Mouse (Mus musculus): Measurements from ENCODE around the gene Nbr1.

DNA sequence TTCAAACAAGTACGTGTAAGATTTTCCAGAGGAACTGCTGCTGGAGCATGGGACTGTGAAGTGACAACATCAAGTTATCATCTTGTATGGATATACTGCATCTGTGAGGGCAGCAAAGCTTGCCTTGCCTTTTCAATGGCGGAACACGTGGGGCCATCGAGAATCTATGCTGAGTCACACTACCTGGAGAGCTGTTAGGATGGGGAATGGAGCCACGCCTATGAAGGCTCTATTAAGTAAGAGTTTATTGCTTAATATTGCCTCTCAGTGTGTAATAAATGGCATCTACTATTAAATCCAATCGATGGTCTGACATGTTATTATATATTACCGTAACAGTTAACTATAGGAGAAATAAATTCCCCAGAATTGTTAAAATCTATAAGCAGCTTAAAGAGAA lies 44.9 kb upstream of the Nbr1 start:
- no peak for TF ChIP-seq CTCF (IDR thresholded peaks at IDR 0.05; ENCODE audit: insufficient read depth, low read depth, low read length)
- TF ChIP-seq POLR2A (IDR thresholded peaks at IDR 0.05; ENCODE audit: insufficient read depth, low read depth, low read length) = no peak

Data from olfactory bulb, adult 2 months (tissue).